Mouse (Mus musculus) lung, adult 18-20 months (tissue): ENCODE measurements around the gene Atcay.

Experiments used
- DNase-seq, 2 experiments: peaks; one replicate each; pipeline ENCODE4 v3.0.0; 2022; ENCODE audit warnings: mixed read lengths in 2 of 2

Gene Atcay

DNA sequence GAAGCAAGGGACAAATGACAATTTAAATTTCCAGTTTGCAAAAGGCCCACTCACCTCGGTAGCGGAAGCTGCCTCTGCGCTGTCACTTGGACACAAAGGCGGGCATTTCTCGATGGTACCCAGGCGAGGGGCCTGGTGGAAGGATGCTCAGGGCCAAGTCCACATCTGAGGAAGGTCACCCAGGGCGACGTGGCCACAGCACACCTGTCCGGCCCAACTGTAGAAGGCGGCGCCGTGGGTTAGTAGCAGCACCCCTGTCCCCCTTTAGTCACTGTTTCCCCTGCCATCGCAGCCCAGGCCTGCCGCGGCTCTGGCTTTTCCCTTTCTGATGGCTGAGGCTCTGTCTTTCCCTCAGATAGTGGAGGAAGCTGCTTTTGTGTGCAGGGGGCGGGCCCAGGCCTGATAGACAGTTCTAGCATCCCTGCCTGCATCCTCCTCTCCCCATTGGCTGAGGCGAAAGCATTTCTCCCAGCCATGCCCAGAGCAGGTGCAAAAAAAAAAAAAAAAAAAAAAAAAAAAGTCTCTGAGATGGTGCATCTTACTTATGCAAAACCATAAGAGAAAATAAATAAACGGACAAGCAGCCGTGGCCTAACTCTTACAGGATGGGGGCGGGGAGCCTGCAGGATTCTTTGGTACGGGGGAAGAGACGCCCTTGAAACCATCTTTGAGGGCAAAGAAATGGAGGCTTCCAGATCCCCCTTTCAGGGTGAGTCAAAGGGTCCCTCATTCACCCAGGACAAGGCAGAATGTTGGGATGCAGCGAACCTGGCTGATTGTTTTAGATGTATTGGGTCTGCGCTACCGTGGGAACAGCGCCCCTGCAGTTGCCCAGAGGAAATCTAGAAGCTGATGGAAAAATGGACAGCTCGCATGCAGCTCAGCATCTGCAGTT lies at the start of gene Atcay:
Gene Atcay, minus strand, starts transcription at position 396 of the 895 bp plus-strand sequence.
- no peak for DNase-seq

DNA sequence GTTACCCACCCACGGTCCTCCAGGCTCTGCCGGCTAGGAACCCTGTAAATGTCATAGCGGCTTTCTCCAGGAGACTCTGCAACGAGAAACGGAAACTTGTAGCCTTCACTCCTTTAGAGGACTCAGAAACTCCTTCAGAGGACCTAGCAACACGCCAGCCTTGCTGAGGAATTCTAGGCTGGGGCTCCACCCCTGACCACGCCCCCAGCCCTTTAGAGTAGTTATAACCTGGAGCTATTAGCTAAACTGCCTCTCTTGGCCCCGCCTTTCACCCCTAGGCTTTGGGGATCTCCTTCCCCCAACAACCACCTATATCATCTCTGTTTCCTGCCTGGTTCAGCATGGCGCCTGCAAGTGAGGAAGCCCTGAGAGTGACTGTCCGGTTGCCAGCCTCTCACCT lies 48.9 kb upstream of the Atcay start:
- peak; percentile 52 to 71 for DNase-seq

DNA sequence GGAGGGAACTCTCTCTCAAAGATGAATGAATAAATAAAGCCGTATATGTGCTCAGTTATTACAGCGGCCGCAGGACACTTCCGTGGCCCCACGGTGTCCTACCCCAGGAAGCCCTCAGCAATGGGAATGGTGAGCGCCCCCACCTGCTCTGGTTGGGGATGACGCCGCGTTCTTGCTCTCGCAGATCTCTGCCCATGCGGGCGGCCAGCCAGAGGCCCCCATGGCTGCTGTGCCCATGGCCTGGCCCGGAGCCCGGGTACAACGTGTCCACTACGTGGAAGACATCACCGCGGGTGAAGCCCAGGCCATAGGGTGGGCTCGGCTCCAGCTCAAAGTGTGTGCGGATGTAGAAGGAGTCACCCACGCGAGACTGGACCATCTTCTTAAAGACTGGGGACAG lies 47.0 kb upstream of the Atcay start:
- no peak for DNase-seq

DNA sequence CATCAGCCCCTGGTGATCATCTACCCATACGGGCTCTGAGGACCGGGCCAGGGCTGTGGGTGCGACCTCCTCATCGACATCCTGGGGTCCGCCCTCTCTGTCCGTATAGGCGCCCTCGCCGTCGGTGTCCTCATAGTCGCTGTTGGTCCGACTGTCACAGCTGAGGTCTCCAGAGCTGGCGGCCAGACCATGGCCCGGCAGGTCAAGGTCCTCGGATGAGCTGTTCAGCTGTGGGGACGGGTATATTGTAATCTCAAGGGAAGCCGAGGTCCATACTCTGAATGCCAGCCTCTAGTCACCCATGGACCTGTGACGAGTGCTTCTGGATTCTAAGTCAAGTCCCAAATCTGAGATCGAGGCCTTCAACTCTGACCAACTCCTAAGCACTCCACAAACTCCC lies 43.2 kb upstream of the Atcay start:
- no peak for DNase-seq

DNA sequence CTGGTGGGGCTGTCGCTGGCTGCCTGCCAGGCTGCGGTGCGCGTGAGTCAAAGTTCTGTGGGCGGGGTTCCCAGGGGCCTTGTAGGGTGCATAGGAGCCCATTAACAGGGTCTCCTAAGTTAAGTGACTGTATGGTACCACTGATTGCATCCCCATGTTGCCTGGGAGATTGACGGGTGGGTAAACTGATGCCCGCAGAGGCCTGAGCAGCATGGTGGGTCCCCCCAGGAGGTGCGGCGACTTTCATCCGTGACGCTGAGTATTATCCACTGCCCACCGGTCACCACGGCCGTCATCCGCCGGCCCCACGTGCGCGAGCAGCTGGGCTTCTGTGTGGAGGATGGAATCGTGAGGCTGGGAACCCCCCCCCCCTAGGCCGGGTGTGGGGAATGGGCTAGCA lies 41.7 kb upstream of the Atcay start:
- no peak for DNase-seq

DNA sequence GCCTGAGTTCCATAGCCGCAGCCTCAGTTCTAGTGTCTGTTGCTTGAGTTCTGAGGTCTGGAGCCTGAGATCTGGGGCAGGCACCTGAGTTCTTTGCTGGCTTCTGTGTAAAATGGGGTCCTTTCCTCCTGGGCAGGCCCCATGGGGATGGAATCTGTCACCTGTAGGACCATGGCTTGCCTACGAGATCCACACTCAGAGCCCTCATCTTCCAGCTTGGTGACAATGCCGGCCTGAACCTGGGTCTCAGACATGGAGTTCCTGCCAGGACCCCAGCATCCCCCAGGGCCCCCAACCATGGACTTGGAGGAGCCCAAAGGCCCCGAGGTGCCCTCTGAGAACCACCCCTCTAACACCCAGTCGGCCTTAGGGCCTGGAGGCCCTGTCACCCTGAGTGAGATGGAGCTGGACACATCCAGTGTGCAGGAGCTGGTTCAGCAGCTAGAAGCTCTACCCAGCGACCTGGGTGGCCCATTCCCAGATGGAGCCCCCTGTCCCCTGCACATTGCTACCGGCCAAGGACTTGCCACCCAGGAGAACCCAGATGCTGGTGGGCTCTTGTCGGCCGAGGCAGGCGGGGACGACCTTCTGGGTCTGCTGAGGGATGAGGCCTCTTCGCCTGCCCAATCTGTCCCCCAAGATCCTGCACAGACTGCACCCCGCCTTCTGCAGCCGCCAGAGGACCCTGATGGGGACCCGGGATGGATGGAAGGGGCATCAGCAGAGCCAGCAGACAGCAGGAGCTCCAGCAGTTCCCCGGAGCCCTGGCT lies 38.2 kb upstream of the Atcay start:
- DNase-seq: no peak

DNA sequence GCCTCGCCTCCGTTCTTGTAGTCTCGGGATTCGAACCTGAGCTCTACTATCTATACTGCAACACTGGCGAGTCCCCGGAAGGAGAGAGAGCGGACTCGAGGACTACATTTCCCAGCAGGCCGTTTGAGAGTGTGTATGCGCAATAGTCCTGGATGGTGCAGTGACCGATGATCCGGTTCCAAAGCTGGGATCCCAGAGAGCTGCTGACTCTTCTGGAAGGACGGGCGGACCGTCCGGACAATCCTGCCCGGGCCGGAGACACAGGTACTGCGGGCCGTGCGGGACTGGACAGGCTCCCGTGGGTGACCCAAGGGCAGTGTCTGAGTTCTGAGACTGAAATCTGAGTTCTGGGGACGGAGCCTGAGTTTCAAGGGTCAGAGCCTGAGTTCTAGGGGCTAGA lies 37.4 kb upstream of the Atcay start:
- DNase-seq: peak; percentile 88 to 92

DNA sequence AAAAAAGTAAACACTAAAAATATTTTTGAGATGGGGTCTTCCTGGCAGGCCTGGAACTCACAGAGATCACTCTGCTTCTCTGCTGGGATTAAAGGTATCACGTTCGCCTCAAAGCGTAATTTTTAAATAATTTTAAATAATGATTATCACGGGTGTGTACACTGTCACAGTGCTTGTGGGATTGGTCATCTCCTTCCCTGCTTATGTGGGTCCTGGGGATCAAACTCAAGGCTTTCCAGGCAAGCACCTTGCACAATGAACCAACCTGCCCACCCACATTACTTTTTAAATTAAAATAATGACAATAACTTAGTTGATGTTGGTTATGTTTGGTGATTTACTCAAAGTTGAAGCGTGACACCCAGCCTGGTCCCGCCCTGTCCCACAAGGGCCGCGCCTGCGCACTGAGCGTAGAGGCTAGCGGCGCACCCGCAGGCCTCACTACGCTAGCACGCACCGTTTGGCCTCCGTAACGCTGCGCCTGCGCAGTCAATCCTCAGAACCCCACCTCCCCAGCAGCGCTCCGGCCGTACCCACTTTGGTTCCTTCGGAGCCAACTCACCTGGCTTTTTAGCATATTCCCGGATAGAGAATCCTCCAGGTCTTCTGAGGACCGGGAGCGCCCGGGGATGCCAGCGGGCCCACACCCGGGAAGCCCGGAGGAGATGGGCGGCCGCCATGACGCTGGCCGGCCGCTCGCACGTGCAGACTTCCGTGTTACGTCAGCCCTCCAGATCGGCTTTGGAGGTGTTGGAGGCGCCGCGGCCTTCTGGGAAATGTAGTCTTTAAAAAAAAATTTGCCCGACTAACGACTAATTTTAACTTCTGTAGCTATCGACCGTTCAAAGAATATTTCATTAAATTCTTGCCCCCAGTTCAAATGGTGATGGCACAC lies 35.8 kb upstream of the Atcay start, which contains the start of the genes Mrpl54 and Apba3:
Gene Mrpl54, minus strand, starts transcription at position 724 of the 895 bp plus-strand sequence.
Gene Apba3, plus strand, starts transcription at position 750 of the 895 bp plus-strand sequence.
- peak; percentile 96 for DNase-seq

DNA sequence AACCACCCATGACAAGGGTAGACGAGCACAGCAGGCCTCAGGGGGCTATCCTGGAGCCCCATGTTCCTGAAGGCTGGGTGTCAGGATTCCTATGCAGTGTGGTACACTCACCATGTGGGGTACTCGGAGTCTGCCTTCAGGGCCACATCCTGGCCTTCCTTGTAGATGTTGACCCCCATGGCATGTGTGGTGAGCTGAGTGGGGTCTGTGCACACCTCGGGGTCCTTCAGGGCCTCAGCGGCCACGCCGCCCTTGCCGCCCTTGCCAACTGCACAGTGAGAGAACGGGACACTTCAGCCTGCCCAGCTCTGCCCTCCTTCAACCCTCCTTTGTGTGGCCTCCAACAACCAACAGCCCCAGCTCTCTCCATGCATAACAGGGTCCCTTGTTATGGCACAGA lies 34.9 kb upstream of the Atcay start:
- DNase-seq: no peak

DNA sequence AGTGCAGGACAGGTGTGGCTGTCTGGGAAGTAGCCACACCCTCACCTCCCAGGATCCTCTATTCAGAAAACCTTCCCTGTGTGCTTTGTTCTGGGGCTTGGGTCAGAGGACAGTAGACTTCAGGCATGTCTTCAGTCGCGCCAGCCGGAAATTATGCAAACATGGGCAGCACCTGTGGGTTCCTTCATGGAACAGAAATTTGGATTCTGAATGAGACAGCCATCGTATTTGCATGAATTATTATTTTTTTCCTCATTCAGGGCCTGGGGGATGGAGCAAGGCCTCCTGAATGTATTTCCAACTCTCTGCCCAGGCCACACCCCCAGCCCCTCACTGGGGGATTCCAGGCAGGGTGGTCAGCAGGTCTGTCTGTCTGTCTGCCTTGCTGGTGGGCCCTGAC lies 30.4 kb upstream of the Atcay start:
- DNase-seq: no peak

DNA sequence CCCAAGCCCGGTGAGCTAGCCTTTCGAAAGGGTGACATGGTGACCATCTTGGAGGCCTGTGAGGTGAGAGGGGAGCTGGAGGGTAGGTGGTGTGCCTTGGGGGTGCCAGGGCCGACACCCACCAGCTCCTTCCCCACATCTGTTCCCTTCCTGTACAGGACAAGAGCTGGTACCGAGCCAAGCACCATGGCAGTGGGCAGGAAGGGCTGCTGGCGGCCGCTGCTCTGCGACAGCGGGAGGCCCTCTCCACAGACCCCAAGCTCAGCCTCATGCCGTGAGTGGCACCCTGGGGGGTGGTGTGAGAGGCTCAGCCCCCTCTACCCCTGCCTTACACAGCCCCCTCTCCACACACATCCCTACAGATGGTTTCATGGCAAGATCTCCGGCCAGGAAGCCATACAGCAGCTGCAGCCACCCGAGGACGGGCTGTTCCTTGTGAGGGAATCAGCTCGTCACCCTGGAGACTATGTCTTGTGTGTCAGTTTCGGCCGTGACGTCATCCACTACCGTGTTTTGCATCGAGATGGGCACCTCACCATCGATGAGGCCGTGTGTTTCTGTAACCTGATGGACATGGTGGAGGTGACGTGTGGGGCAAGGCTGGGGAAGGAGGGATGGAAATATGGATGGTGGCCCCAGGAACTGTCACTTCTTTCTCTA lies 28.7 kb upstream of the Atcay start:
- no peak for DNase-seq

DNA sequence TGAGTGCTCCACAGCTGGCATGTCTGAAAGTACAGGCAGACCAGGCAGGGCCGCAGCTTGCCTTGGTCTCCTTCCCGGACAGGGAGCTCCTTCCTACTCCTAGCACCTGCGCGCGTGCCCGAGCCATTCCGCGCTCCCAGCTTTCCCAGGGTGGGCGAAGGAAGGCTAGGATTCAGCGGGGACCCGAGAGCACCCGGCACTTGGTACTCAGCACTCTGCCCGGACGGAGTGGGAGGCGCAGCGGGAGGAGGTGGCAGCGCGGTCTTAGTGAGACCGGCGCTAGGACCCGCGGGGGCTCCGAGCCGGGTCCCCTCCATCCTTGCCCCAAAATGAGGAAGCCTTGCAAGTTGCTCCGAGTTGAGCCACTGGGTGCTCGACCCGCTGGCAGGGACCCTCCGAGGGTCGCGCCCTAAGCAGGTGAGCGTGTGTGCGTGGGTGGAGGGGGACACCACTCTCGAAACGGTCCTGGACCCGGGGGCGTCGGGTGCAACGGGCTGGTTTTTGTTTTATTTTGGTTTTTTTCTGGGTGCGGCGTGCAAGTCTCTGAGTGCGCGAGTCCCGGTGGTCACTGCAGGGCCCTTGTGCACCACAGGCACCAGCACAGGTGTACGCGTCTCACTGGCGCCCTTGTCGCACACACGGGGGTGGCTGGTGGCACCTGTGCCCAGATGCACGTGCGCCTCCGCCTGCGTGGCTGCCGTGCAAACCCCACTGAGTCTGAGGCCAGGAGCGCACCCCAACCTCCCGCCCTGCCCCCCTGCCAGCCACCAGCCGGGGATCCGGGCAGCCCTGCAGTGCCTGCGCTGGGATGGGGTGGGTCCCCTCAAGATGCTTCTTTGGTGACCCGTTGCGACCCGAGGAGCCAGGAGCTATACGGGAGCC lies 26.8 kb upstream of the Atcay start:
- no peak for DNase-seq

DNA sequence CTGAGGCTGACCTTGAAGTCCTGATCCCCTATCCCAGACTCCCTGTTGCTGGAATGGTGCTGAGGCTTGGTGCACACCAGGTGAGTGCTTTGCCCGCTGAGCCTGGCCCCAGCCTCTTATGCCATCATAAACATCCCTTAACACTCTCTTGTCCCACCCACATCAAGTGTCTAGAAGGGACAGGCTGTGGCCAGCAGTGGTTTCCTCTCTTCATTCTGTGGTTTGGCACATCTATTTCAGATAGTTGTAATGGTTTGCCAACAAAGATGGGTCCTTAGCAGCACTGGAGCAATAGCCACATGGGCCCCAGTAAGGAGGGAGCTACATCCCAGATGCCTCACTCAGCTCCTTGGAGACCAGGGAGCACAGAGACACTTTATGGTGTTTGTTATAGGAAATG lies 24.3 kb upstream of the Atcay start:
- no peak for DNase-seq

DNA sequence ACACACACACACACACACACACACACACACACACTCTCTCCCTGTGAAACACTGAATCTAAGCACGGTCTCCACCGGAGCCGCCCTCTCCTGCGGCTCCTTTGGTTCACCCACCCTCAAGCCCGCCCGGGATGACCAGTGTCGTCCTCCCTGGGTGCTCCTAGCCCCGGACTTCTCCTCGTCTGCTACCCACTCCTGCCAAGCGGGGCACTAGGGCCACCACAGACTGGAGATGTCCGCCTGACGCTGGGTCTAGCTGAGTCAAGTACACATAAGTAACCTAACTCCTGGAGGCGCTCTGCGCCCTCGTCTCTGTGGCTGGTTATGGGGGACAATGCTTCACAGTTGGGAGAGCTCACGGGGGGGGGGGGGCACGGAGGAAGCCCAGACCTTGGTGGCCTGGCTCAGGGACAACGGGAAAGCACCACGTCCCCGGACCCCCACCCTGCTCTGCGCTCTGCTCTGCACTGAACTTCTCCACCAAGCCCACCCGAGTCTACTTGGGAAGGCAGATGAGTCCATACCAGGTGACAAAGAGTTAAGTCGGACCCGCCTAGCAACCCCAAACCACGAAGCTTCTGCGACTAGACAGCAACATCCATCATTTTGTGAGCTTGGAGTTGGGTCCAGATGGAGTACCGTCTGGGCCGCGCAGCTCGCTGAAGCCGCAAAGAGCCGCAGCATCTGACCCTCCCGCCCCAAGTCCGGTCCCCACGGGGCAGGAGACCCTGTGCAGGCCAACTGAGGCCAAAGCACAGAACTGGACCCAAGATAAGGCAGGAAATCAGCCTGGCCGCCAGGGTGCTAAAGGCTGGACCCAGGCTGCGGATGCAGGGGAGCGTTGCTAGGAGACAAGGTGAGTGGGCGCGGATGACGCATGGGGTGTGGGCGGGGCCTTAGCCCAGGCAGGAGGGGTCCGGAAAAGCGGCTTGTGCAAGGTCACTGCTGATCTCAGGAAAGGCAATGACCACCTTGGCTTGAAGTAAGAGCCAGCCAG lies 22.1 kb upstream of the Atcay start, which contains the start of gene Matk:
Gene Matk, plus strand, starts transcription at position 512 of the 996 bp plus-strand sequence.
- peak in 1 of 2 experiments; percentile 18 for DNase-seq

DNA sequence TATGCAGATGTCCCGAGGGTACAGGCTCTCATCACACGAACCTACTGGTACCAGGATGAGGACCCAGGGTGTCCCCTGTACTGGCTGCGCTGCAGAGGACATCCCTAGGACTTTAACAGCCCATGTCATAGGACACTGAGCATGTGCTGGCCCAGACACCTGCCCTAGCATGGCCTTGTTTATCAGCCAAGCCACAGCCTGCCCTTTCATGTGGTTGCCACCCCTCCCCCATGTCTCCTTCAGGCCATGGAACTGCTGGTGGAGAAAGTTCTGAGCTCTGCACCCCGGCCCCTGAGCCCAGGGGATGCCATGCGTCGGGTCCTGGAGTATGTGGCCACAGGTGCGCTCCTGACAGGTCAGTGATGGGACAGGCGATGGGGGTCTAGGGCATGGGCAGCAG lies 18.8 kb upstream of the Atcay start:
- DNase-seq: no peak

DNA sequence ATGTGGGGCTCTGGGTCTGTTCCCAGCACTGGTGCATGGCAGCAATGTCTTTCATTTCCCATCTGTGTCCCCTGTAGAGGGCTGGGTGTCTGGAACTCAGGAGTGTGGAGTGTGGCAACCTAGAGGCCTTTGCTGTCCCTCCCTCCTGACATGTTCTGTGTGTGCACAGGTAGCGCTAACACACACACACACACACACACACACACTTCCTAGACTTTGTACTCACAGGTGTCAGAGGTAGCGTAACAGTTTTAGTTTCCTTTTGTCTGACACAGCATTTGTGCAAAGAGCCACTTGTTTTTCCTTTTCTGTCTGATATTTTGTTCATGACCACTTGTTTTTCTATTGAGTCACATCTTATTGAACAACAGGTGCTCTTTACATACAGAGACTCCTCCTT lies 17.2 kb upstream of the Atcay start:
- DNase-seq: no peak

DNA sequence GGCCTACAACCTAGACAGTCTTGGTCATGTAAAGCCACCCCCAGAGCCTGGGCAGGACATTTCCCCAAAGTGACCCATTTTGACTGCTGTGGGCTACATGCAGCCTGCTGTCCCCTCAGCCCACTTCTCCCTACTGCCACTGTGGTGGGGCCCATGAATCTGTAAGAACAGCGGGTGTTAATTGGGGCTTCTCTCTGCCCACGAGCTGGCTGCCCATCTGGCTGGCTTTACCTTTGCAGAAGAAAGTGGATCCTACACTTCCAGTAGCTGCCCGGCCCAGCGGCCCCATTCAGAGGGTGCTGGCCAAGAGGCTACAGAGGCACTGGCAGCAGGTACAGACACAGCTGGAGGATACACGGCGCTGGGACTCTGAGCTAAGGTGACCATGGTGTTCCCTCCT lies 14.5 kb upstream of the Atcay start:
- no peak for DNase-seq

DNA sequence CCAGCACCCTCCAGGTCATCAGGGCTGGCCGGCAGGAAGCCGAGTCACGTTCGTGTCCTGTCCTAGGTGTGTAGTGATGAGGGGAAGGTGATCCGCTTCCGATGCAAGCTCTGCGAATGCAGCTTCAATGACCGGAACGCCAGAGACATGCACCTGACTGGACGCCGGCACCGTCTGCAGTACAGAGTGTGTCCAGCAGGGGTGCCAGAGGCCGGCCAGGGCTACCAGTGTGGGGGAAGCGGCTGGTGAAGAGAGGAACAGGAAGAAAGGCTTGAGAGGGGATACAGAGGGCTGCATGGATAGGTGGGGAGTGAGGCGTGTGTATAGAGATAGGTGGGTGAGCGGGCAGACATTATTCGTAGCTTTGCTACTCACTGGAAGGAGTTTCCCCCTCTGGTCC lies 14.0 kb upstream of the Atcay start:
- peak; percentile 74 to 75 for DNase-seq

DNA sequence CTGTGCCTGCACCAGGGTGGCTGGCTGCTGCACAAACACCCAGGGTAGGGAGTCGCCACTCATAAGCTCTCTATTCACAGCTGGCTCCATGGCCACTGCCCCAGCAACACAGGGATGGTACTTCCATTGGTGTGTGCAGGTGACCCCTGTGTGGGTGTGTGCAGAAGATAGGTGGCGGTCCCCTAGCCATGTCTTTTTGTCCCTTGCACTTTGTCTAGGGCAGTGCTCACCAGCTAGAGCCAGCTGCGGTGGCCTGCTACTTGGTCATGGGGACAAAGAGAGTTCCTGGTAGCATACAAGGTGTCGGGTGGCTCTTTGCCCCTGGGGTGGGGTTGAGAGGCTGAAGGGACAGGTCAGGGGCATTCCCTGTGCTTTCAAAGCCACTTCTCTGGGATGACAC lies 13.5 kb upstream of the Atcay start:
- no peak for DNase-seq

DNA sequence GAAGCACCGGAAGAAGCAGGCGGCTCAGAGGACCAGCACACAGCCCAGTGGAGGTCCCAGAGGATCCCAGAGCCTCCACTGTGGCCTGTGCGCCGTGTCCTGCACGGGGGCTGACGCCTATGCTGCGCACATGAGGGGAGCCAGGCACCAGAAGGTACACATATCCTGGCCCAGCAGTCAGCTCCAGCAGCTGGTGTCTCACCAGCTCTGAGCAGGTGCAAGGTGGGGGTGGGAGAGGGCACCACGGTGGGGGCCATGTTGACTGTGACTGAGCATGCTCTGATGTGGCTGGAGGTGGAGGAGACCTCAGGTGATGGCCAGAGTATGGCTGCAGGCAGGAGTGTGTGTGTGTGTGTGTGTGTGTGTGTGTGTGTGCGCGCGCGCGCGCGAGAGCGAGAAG lies 11.4 kb upstream of the Atcay start:
- no peak for DNase-seq
